Mouse (Mus musculus) cerebellum, adult 8-10 months (tissue): ENCODE measurements at regions not wholly inside any gene's neighbourhood (a gene's known extent, or its start where the extent isn't known, plus 50 kb on each side); places are given as distances from the start of the nearest gene placed in this dataset.
A peak's percentile ranks its signal among the peaks of the same experiment; 100 is the strongest.
"Not testable (repeated sequence)": the region's sequence is repeated elsewhere in the genome, so short reads cannot be mapped to it uniquely, and the experiment has no call there.

Source experiments
- DNase-seq: peaks from one replicate; pipeline ENCODE4 v3.0.0; 2022

DNA sequence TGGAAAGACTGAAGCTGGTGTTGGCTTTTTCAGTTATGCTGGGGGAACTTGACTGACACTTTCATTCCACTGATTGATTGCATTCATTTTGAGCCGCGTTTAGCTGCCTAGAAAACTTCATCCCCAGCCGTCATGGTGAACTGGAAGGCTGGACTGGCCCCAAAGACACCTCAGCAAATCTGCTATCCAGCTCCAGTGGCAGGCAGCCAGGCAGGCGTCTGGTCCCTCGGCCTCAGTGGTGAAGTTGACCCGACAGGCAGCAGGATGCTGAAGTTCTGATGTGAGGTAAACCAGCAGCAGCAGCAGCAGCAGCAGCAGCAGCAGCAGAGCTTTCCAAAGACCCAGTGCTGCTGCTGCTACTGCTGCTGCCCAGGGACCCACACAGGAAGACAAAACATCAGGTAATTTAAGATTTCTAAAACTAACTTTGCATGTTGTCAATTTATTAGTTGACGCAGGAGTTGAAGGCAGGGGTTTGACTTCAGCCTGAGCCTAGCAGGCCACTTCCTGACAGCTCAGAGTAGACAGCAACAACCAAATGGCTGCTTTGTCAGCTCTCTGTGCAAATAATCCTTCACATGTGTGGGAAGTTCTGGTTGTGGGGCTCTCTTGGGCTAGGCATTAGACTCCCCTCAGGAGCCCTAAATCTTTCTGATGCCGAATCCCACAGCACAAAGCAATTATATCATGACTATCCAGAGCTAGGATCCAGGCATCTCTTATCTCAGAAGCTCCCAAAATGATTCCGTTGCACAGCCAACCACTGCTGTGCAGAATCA lies 200.4 kb upstream of the Nhs start:
- DNase-seq = no peak

- DNase-seq = no peak
Observed at GRCm38 (mm10) chrX:162348341-162348740, 188.8 kb upstream of the Nhs start.

- DNase-seq = no peak
Observed at GRCm38 (mm10) chrX:162347886-162348285, 188.4 kb upstream of the Nhs start.

- peak; percentile 3 for DNase-seq
Observed at GRCm38 (mm10) chrX:162345497-162346143, 186.1 kb upstream of the Nhs start.

DNA sequence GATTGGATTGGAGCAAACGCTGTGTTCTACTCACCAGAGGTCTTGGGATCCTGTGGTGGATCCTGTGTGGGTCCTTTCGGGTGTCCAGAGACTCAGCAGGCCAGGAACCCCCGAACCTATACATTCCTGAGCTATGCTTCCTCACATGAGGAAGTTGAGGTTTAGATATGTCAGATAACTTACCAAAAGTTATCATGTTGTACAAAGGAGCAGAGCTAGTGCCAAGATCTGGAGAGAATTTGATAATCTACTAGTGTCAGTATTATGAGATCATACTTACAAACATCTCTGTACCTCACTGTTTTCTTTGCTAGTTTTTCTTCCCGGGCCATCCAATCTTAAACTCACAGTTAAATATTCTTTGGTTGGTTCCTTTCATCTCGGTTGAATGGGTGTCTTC lies 172.6 kb upstream of the Nhs start:
- no peak for DNase-seq

DNA sequence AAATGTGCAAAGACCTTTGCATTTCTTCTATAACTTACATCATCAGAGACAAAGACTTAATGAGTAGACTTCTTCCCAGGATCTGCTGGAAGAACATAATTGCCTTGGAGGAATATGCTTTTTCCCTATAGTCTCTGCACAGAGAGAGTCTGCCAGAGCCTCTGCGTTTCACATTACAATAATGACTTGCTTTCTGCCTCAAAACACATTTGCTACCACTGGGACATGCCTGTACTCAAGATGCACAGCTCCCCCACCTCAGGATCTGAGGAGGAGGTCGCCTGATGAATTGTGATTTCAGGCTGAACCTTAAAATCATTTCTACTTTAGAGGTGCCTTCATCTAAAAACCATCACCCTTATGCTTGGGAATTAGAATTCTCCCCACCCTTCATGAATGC lies 148.1 kb upstream of the Nhs start:
- no peak for DNase-seq

DNA sequence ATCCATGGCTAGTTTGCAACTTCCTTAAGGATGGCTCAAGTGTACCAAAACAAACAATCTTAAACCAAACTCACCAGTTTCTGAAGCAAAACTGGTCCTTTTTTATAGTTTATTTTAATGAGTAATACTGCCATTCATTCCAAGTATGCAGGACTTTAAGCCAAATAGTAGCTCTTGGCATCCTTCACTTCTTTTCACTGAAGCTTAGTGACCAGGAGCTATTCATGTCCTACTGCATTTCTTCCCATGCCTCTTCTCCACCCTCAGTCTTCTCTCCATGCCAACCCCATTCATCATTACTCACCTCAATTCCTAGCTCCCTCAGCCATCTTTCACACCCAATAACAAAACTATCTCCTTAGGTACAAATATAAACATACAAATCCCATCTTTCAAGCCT lies 144.6 kb upstream of the Nhs start:
- DNase-seq = no peak

GRCm38 (mm10) chrX:162302788-162303187 lies 143.3 kb upstream of the Nhs start:
- DNase-seq = no peak

- DNase-seq = no peak
Observed at GRCm38 (mm10) chrX:162291234-162291633, 131.7 kb upstream of the Nhs start.

GRCm38 (mm10) chrX:162286155-162286554 lies 126.6 kb upstream of the Nhs start:
- DNase-seq = not testable (repeated sequence)

DNA sequence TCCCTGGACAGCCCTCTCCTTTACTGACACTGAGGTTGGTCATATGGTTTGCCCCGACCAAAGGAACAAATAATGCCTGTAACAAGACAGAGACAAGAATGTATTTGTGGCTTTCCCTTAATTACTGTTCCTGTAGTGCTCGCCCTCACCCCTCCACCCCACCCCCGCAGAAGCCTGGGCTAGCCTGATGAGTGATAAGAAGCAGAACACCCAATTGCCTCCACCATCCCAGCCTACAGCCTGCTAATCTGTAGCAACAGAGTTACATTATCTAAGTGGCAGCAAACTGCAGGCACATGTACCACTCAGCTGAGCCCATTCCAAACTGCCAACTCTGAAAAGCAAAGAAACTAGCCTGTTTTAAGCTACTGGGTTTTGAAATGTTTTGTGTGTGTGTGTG lies 124.7 kb upstream of the Nhs start:
- no peak for DNase-seq

DNA sequence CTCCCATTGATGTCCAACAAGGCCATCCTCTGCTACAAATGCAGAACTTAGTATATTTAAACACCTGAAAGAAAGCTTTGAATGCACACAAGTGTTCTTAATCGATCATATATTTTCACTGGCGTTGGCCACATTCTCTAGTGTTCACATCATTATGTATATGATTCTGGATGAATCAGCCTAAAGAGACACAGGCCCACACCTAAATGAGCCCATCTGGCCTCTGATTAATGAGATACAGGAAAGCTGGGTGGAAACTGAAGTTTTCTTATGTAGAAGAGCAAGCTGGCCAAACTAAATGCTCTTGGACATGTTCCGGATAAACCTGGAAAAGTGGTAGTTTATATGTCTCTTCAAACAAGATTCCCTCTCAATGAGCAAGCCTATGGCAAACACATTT lies 123.2 kb upstream of the Nhs start:
- DNase-seq = no peak

DNA sequence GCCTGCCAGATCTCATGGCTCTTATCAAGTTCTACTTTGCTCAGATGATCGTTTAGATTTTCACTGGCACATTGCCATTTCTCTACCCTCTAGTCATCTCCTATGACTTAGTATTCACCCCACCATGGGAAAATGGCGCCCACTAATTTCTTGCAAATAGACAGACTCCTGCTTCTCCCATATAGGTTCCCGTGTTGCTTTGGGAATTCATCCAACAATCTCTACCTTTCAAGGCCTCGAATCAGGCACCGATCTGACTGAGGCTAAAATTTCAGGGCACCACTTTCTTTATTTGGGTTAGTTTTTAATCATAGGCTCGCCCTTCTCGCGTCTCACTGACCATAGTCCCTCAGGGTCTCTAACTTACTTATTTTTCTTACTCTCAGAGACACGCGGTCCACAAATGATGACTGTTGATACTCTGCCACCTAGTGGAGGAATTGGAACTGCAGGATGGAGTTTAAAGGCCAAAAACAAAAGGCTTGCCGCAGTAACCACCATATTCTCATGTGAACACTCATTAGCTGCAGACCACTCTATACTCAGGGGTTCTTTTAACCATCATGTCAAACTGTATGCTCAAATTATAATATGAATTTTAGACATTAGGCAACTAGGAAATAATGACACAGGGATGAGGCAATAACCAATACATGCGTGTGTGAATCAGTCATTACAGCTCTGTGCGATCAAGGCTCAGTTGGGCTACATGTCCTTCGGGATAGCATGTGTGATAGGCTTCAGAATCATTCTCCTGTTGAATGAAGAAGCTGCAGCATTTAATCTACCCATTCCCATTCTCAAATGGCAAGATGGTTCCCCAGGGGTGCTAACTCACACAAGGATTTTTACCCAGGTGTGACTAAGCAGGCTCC lies 119.5 kb upstream of the Nhs start:
- DNase-seq = peak; percentile 54

GRCm38 (mm10) chrX:162274581-162274980 lies 115.1 kb upstream of the Nhs start:
- no peak for DNase-seq

- no peak for DNase-seq
Observed at GRCm38 (mm10) chrX:162271189-162271588, 111.7 kb upstream of the Nhs start.

DNA sequence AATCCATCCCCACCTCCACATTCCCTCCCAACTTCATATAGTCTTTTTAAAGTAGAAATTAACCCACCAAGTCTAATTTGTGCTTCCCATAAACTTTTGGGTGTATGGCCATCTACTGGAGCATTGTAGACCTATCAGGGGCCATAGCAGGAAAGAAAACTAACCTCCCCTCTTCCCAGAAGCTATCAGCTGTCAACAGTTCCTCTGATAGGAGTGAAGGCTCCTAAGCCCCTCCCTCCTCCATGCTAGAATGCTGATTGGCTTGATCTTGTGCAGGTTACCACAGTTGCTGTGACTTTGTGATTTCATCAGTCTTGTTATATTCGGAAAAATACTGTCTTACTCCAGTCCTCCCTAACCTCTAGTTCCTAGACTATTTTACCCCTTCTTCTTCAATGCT lies 109.4 kb upstream of the Nhs start:
- no peak for DNase-seq

- no peak for DNase-seq
Observed at GRCm38 (mm10) chrX:162268112-162268511, 108.6 kb upstream of the Nhs start.

DNA sequence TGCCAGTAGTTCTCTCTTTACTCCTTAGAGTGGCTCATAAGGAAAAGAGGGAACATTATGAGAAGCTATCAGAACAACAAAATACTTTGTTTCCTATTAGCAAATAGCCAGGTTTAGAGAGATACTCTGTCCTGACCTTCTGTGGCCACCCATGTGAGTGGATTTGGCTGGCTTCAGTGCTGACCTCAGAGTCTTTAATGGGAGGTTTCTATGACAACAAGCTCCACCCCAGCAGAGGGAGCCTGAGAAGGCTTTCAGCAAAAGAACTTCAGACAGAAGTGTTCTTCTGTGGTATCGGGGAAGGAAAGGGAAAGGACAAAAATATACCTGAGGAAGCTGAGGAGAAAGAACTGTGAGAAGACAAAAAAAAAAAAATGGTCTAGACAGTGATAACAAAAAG lies 108.1 kb upstream of the Nhs start:
- DNase-seq = no peak

- no peak for DNase-seq
Observed at GRCm38 (mm10) chrX:162266769-162267168, 107.2 kb upstream of the Nhs start.

GRCm38 (mm10) chrX:162257398-162257797 lies 97.9 kb upstream of the Nhs start:
- no peak for DNase-seq

GRCm38 (mm10) chrX:162255873-162256272 lies 96.3 kb upstream of the Nhs start:
- no peak for DNase-seq

GRCm38 (mm10) chrX:162241291-162241690 lies 81.8 kb upstream of the Nhs start:
- no peak for DNase-seq

- DNase-seq = no peak
Observed at GRCm38 (mm10) chrX:162235552-162235951, 76.0 kb upstream of the Nhs start.

DNA sequence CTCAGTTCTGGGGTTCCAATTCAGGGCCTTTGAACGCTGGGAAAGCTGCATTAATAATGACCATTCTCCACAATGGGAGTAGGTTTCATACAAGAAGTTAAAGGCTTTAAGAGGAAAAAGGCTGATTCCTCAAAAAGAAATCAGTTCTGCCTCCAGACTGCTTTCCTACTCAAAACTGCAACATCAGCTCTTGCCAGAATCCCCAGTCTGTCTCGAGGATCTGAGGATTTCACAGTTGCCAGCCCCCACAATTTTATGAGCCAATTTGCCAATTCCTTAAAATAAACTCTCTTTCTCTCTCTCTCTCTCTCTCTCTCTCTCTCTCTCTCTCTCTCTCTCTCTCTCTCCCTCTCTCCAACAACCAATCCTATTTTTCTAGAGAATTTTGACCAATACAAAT lies 51.3 kb upstream of the Nhs start:
- no peak for DNase-seq
